Mouse (Mus musculus): ENCODE measurements at regions not wholly inside any gene's neighbourhood (a gene's known extent, or its start where the extent isn't known, plus 50 kb on each side); places are given as distances from the start of the nearest gene placed in this dataset.

GRCm38 (mm10) chr11:17468431-17469165 lies 211.2 kb downstream of the C1d start:
- no peaks in the 10 kb centered on the region for H3K4me1 ChIP-seq
- WGBS: 67% methylated on average over 2 of the region's 2 CpGs
- no peak for ATAC-seq

DNA sequence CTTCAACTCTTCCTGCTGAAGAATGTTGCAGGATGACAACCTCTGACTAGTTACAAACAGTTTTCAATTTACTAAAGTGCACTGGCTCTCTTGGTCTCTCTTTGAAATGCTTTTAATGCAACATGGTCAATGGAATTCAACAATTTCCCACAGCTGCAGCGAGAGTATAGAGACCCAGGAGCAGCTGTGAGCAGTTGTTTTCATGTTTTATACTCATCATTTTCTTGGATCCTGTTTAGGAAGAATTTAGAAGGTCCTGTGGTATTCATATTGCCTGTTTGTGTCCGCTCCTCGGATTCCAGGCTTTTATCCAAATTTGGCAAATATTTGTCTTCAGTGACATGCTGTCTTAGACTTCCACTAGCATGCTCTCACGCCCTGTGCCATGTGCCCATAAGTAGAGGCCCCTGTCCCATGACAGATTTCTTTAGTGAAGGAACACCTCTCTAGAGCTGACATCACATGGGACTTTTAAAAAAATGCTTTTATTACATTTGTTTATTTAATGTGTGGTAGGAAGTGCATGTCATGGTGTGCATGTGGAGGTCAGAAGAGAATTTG lies 224.1 kb downstream of the C1d start:
- no peak overlapping the region for H3K4me3 ChIP-seq
- no peaks in the 10 kb centered on the region for H3K9me3 ChIP-seq (replicated peaks)
- WGBS: 81% methylated on average over 4 of the region's 4 CpGs
- H3K36me3 ChIP-seq (ENCODE audit: poor library complexity, severe bottlenecking): no peaks in the 10 kb centered on the region
- no peaks in the 10 kb centered on the region for H3K4me1 ChIP-seq
- no peak for ATAC-seq
- no peak overlapping the region for H3K27ac ChIP-seq
- no peaks in the 10 kb centered on the region for H3K27me3 ChIP-seq
- H3K4me2 ChIP-seq: no peak overlapping the region
- no peak overlapping the region for H3K9ac ChIP-seq

More at GRCm38 (mm10) chr11:17468431-17469165, 211.2 kb downstream of the C1d start:
- Histone ChIP-seq H3K36me3 (ENCODE audit: poor library complexity, severe bottlenecking) (no peaks in the 10 kb centered on the region), H3K4me2 (no peak overlapping the region), H3K9ac (no peak overlapping the region), H3K9me3 (replicated peaks) (no peaks in the 10 kb centered on the region), H3K27me3 (peaks cover 18% of the 10 kb centered on the region), H3K4me3 (no peak overlapping the region), H3K27ac (no peak overlapping the region)

DNA sequence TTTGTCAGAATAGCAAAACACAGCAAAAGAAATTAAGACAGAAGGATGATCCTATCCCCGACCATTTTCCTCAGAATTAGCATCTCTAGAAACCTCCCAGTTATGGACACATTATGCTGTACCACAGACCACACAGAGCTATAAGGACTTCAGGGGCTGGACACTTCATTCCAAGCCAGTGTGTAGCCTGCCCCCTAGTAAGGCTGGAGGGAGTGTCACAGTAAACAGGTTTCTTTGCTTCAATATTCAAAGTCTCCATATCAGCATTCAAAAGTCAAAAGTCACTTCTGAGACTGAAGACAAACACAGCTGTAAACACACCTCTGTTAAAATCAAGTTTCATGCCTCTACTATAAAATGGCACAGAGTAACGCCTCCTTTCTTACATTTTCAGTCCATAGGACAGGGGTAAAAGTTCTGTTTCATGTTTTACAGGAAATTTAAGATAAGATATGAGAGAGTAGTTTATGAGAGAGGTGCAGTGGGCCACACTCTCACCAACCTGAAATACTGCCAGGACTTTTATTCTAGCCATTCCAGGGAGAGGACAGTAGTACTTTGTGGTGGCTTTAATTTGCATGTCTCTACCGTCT lies 226.6 kb downstream of the C1d start:
- no peak overlapping the region for H3K9ac ChIP-seq
- H3K9me3 ChIP-seq (replicated peaks): no peaks in the 10 kb centered on the region
- no peak overlapping the region for H3K27ac ChIP-seq
- no peaks in the 10 kb centered on the region for H3K4me1 ChIP-seq
- no peak overlapping the region for H3K4me2 ChIP-seq
- H3K36me3 ChIP-seq (ENCODE audit: poor library complexity, severe bottlenecking): no peaks in the 10 kb centered on the region
- no peaks in the 10 kb centered on the region for H3K27me3 ChIP-seq
- 80% methylated on average over 3 of the region's 3 CpGs for WGBS
- H3K4me3 ChIP-seq: no peak overlapping the region
- ATAC-seq: no peak

DNA sequence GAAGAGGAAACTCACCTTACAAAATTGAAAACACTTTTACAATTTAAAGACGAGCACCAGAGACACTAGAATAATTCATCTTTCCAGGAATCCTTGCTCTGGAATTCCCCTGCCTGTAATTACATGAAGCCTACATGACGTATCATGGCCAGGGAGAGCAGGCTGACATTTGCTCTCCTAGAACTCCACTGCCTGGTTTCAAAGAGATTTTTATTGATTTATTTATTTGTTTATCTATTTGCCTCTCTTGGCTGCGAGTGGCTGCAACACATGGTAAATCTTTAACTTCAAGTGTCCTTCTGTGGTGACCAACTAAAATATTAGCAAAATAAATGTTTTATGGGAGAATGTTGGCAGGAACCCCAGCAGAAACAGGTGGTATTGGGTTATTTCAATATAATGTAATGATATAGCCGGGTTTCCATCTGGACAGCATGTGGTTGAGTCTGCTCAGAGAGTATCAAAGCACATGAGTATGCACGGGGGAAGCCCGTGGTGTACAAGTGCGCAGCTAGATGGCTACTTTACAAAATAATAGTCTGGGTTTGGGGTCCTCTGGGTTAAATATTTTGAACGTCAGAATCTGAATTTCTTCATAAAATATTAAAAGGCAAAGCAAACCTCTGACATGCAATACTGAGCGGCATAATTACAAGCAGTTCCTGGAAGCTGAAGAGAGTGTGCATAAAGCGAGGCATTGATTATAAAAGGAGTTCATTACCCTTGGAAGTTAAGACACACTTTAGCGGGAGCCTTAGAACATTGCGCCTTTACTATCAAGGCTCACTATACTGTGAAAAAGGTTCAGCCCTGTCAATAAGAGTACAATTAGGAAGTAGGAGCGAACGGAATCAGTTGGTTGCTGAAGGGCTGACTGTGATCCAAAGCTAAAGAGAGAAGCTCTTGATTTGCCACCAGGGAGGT lies 244.0 kb downstream of the C1d start:
- Histone ChIP-seq H3K9ac (no peak overlapping the region), H3K36me3 (ENCODE audit: poor library complexity, severe bottlenecking) (no peaks in the 10 kb centered on the region), H3K4me2 (no peak overlapping the region), H3K4me1 (no peaks in the 10 kb centered on the region), H3K9me3 (replicated peaks) (no peaks in the 10 kb centered on the region), H3K27me3 (no peaks in the 10 kb centered on the region), H3K4me3 (no peak overlapping the region), H3K27ac (no peak overlapping the region)
- 86% methylated on average over 14 of the region's 14 CpGs for WGBS
- ATAC-seq: no peak

DNA sequence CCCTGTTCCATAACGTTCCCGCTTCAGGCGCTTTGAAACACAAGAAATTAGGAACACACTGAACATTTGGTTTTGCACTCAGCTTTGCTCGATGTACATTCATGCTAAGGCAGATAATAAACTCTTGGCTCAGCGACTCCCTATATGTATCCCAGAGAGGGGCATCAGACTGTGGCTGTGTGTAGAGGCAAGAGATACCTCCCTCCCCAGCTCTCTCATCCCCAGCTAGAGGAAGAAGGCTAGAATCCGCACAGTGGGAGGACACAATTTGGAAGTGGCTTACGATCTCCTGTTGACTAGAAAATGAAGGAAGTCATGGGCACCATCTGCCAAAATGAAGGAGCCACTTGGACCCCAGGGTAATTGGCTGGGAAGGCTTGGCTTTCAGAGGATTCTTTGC lies 244.7 kb downstream of the C1d start:
- H3K27me3 ChIP-seq: no peaks in the 10 kb centered on the region
- WGBS: 89% methylated on average over 7 of the region's 7 CpGs

GRCm38 (mm10) chr11:17522220-17522919 lies 265.0 kb downstream of the C1d start:
- no peaks in the 10 kb centered on the region for H3K27me3 ChIP-seq
- no peak overlapping the region for H3K27ac ChIP-seq
- H3K9ac ChIP-seq: no peak overlapping the region
- H3K4me3 ChIP-seq: no peak overlapping the region
- 89% methylated on average over 12 of the region's 12 CpGs for WGBS
- no peak for ATAC-seq
- H3K4me1 ChIP-seq: no peaks in the 10 kb centered on the region
- H3K36me3 ChIP-seq (ENCODE audit: poor library complexity, severe bottlenecking): no peaks in the 10 kb centered on the region
- H3K4me2 ChIP-seq: no peak overlapping the region
- H3K9me3 ChIP-seq (replicated peaks): no peaks in the 10 kb centered on the region

More for the DNA sequence above, 244.7 kb downstream of the C1d start:
- H3K4me3 ChIP-seq: no peak overlapping the region
- H3K9ac ChIP-seq: no peak overlapping the region
- H3K4me1 ChIP-seq: no peaks in the 10 kb centered on the region
- ATAC-seq: no peak
- H3K27ac ChIP-seq: no peak overlapping the region
- H3K9me3 ChIP-seq (replicated peaks): no peaks in the 10 kb centered on the region
- H3K4me2 ChIP-seq: no peak overlapping the region
- no peaks in the 10 kb centered on the region for H3K36me3 ChIP-seq (ENCODE audit: poor library complexity, severe bottlenecking)

GRCm38 (mm10) chr11:17523329-17523728 lies 265.9 kb downstream of the C1d start:
- ATAC-seq: no peak
- WGBS: 94% methylated on average over 4 of the region's 4 CpGs
- no peak overlapping the region for H3K4me2 ChIP-seq
- no peak overlapping the region for H3K4me3 ChIP-seq
- no peaks in the 10 kb centered on the region for H3K9me3 ChIP-seq (replicated peaks)
- no peaks in the 10 kb centered on the region for H3K27me3 ChIP-seq
- no peaks in the 10 kb centered on the region for H3K4me1 ChIP-seq
- no peaks in the 10 kb centered on the region for H3K36me3 ChIP-seq (ENCODE audit: poor library complexity, severe bottlenecking)
- H3K27ac ChIP-seq: no peak overlapping the region
- H3K9ac ChIP-seq: no peak overlapping the region

GRCm38 (mm10) chr11:17524985-17525775 lies 267.8 kb downstream of the C1d start:
- Histone ChIP-seq H3K4me3 (no peak overlapping the region), H3K4me1 (no peaks in the 10 kb centered on the region), H3K36me3 (ENCODE audit: poor library complexity, severe bottlenecking) (no peaks in the 10 kb centered on the region), H3K27me3 (no peaks in the 10 kb centered on the region), H3K27ac (no peak overlapping the region), H3K9me3 (replicated peaks) (no peaks in the 10 kb centered on the region), H3K9ac (no peak overlapping the region), H3K4me2 (no peak overlapping the region)
- ATAC-seq: no peak
- WGBS: 31% methylated on average over 7 of the region's 7 CpGs

DNA sequence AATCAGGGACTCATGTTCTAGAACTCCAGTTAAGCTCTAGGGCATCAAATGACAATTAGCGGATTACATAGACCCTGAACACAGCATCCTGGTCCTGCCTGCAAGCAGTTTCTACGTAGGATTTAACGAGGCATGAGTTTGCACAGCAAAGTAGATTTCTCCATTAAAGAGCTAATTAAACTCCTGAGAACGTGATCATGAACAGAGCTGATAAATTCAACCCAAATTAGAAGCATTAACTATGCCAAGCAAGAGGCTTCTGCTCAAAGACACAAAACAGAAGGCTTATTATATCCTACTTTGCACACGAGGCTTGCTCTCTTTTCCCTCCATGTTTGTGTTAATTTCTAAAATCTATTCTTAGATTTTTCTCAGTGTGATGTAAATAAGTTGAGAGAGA lies 269.1 kb downstream of the C1d start:
- H3K4me3 ChIP-seq: no peak overlapping the region
- no peak overlapping the region for H3K27ac ChIP-seq
- H3K4me1 ChIP-seq: no peaks in the 10 kb centered on the region
- peak; percentile 61 for ATAC-seq
- no peaks in the 10 kb centered on the region for H3K36me3 ChIP-seq (ENCODE audit: poor library complexity, severe bottlenecking)
- H3K4me2 ChIP-seq: no peak overlapping the region
- H3K9ac ChIP-seq: no peak overlapping the region
- 23% methylated on average over 5 of the region's 5 CpGs for WGBS
- no peaks in the 10 kb centered on the region for H3K9me3 ChIP-seq (replicated peaks)
- no peaks in the 10 kb centered on the region for H3K27me3 ChIP-seq

DNA sequence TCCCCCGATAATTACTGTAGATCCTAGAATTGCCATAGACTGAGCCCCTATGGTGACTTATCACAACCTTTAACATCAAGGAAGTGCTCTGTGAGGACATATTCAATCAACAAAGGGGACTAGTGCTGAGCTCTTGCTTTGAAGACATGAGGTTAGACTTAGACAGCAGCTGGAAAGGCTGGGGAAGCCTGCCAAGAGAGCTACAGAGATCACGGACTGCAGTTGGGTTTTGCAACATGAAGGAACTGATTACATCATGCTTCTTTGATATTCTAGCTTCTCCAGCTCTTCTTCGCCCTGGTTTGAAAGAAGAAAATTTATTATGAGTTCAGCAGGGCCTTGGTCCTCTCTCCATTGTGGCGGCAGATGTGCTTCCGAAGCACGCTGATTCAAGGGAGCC lies 271.2 kb downstream of the C1d start:
- WGBS: 94% methylated on average over 6 of the region's 6 CpGs
- Histone ChIP-seq H3K9me3 (replicated peaks) (no peaks in the 10 kb centered on the region), H3K27me3 (no peaks in the 10 kb centered on the region), H3K27ac (no peak overlapping the region), H3K4me2 (no peak overlapping the region), H3K4me3 (no peak overlapping the region), H3K4me1 (no peaks in the 10 kb centered on the region), H3K36me3 (ENCODE audit: poor library complexity, severe bottlenecking) (no peaks in the 10 kb centered on the region), H3K9ac (no peak overlapping the region)
- ATAC-seq: no peak

DNA sequence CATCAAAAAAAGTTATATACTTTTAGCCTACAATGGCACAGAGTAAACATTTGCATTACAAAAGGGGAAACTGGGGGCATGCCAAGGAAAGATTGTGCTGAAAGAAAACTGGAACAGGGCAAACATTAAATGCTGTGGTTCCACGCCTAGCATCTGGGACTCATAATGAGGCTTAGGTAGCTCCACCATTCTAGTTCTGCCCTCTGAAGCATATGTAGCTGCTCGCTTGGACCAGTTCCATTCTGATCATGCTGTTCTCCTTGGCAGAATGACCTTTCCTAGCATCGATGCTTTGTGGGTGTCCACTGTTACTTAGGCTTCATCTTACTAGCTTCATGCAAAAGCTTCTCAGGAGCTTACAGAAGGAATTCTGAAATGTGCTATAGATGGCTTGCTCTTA lies 276.3 kb downstream of the C1d start:
- H3K4me2 ChIP-seq: no peak overlapping the region
- no peak overlapping the region for H3K9ac ChIP-seq
- WGBS: 73% methylated on average over 3 of the region's 3 CpGs
- H3K27me3 ChIP-seq: no peaks in the 10 kb centered on the region
- no peaks in the 10 kb centered on the region for H3K36me3 ChIP-seq (ENCODE audit: poor library complexity, severe bottlenecking)
- H3K27ac ChIP-seq: no peak overlapping the region
- no peaks in the 10 kb centered on the region for H3K4me1 ChIP-seq
- no peak for ATAC-seq
- H3K9me3 ChIP-seq (replicated peaks): no peaks in the 10 kb centered on the region
- H3K4me3 ChIP-seq: no peak overlapping the region
